Mouse (Mus musculus): ENCODE measurements around the gene Clpp.
A peak's percentile ranks its signal among the peaks of the same experiment; 100 is the strongest.

Gene Clpp

DNA sequence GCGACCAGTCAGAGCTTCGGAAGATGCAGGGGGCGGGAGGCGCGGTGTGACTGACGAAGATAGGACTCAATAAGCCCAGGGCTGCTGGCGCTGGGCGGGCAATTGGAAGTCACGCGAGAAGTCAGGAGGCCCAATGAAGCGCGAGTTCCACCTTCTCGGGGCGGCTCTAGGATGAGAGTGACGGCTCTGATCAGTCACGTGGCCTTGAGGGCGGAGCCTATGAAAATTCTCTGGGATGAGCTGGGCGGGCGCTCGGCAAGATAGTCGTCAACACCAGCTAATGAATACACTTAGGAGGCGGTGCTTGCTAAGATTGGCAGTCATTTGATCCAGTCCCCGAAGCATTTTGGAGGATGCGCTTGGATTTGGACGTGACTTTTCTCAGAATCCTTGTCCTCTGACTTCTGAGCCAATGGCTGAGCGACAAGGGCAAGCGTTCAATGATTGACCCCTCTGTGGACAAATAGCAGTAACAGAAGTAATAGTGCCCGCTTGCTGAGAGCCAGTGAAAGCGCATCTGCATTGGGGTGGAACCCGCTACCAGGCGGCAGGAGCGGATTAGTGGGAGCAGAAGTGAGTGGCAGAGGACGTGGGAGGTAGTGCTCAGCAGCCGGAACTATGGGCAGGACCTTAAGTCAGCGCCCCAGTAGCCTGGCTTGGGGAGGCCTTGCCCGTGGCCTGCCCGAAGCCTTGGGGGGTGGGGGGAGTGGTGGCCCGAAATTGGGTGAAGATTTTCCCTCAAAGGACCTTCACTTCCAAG is 41.7 kb downstream of the Clpp start:
- peak; percentile 100 for DNase-seq

DNA sequence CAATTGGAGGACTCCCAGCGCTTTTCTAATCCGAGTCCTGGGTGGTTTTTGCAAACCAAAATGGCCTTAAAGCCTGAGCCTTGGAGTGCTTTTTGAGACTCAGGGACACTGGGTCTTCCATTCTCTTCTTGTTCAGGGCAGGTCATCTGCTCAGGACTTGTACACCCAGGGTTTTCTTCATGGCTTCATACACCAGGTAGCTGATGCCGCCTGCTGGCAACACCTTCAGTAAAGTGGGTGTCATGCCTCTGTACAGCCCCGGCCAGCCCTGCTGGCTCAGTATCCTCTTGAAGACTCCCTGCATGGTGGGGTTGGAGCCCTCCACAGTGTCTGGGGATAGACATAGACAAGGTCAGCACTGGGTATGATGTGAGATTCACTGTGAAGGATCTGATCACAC is 42.7 kb downstream of the Clpp start:
- DNase-seq = no peak

DNA sequence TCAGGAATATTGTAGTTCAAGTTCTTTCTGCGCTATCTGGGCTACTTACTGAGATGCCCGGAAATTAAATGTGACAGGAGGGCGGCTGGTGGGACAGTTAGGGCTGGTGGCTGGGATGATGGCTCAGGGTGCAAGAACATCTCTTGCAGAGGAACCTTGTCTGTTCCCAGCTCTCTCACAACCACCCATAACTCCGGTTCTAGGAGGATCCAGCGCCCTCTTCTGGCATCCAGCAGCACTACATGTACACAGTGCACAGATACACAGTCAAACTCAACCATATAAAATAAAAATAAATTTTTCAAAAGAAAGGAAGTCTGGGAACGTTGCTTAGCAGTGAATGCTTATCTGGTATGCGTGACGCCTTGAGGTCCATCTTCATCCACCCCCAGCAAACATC is 48.9 kb downstream of the Clpp start:
- DNase-seq = no peak

DNA sequence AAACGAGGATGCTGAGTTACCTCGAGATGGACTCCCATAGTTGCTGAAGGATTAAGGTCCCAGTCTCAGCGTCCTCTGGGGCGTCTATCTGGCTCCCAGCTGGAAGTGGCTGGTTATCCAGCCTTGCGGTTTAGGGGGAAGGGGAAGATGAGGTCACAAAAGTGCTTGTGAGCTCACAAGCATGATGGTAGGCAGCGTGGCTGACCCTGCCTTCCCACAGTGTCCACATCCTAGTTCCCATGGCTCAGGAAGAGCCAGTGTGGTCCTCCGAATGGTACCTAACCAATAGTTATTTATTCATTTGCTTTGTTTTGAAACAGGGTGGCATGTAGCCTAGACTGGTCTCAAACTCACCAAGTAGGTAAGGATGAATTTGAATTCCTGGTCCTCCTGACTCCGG is 51.4 kb downstream of the Clpp start, which contains the start of gene Slc25a41:
TSS of gene Slc25a41 (minus strand) at position 101 of the 400 bp plus-strand sequence.
- no peak for DNase-seq
